Mouse (Mus musculus): Measurements from ENCODE around the gene Pax5. TPM values are rescaled to one million over a fixed set of nuclear protein-coding genes. Genes with fewer than 3 reads are reported as not detected.

The Pax5 gene
- polyA plus RNA-seq, 1 experiment from 2014 or later: 1.2 TPM

GRCm38 (mm10) chr4:44614066-44614667 lies 96.1 kb downstream of the Pax5 start:
- 87% methylated on average over 8 of the region's 8 CpGs for WGBS
- ATAC-seq (ENCODE audit: low FRiP score): no peak
- H3K9ac ChIP-seq (replicated peaks): no peak overlapping the region

GRCm38 (mm10) chr4:44612392-44612791 lies 97.9 kb downstream of the Pax5 start:
- no peak for ATAC-seq (ENCODE audit: low FRiP score)
- no peak overlapping the region for H3K4me3 ChIP-seq (replicated peaks)
- 86% methylated on average over 3 of the region's 3 CpGs for WGBS
- no peak overlapping the region for H3K27ac ChIP-seq (replicated peaks)
- no peak overlapping the region for H3K4me2 ChIP-seq
- H3K9me3 ChIP-seq (replicated peaks): no peaks in the 10 kb centered on the region
- H3K36me3 ChIP-seq: no peaks in the 10 kb centered on the region
- H3K27me3 ChIP-seq (replicated peaks): no peaks in the 10 kb centered on the region; the same call in 1 of the 2 replicates
- H3K4me1 ChIP-seq: no peaks in the 10 kb centered on the region
- no peak overlapping the region for H3K9ac ChIP-seq (replicated peaks)

More at GRCm38 (mm10) chr4:44614066-44614667, 96.1 kb downstream of the Pax5 start:
- Histone ChIP-seq H3K4me1 (no peaks in the 10 kb centered on the region), H3K4me2 (no peak overlapping the region), H3K27me3 (replicated peaks) (no peaks in the 10 kb centered on the region; the same call in 1 of the 2 replicates), H3K9me3 (replicated peaks) (no peaks in the 10 kb centered on the region), H3K27ac (replicated peaks) (no peak overlapping the region), H3K36me3 (no peaks in the 10 kb centered on the region), H3K4me3 (replicated peaks) (no peak overlapping the region)

- no peak overlapping the region for H3K4me2 ChIP-seq
- no peaks in the 10 kb centered on the region for H3K27me3 ChIP-seq (replicated peaks)
- no peak overlapping the region for H3K9ac ChIP-seq (replicated peaks)
- H3K9me3 ChIP-seq (replicated peaks): no peaks in the 10 kb centered on the region
- WGBS: 85% methylated on average over 2 of the region's 2 CpGs
- H3K4me1 ChIP-seq: peaks cover 18% of the 10 kb centered on the region
- no peaks in the 10 kb centered on the region for H3K36me3 ChIP-seq
- H3K27ac ChIP-seq (replicated peaks): no peak overlapping the region
- no peak overlapping the region for H3K4me3 ChIP-seq (replicated peaks)
- ATAC-seq (ENCODE audit: low FRiP score): no peak
Observed at GRCm38 (mm10) chr4:44605453-44605852, 104.8 kb downstream of the Pax5 start.

GRCm38 (mm10) chr4:44602257-44602801 lies 108.0 kb downstream of the Pax5 start:
- H3K9me3 ChIP-seq (replicated peaks): no peaks in the 10 kb centered on the region
- H3K36me3 ChIP-seq: no peaks in the 10 kb centered on the region
- ATAC-seq (ENCODE audit: low FRiP score): no peak
- H3K27ac ChIP-seq (replicated peaks): no peak overlapping the region
- H3K4me2 ChIP-seq: no peak overlapping the region
- no peak overlapping the region for H3K4me3 ChIP-seq (replicated peaks)
- WGBS: 12% methylated on average over 5 of the region's 5 CpGs
- H3K9ac ChIP-seq (replicated peaks): no peak overlapping the region
- H3K27me3 ChIP-seq (replicated peaks): no peaks in the 10 kb centered on the region
- H3K4me1 ChIP-seq: peaks cover 19% of the 10 kb centered on the region

- H3K27me3 ChIP-seq (replicated peaks): no peaks in the 10 kb centered on the region
- no peak overlapping the region for H3K4me2 ChIP-seq
- no peaks in the 10 kb centered on the region for H3K9me3 ChIP-seq (replicated peaks)
- H3K4me3 ChIP-seq (replicated peaks): no peak overlapping the region
- no peak overlapping the region for H3K9ac ChIP-seq (replicated peaks)
- peaks cover 19% of the 10 kb centered on the region for H3K4me1 ChIP-seq
- ATAC-seq (ENCODE audit: low FRiP score): no peak
- no peak overlapping the region for H3K27ac ChIP-seq (replicated peaks)
- 58% methylated on average over 8 of the region's 8 CpGs for WGBS
- H3K36me3 ChIP-seq: no peaks in the 10 kb centered on the region
Observed at GRCm38 (mm10) chr4:44601370-44601769, 108.9 kb downstream of the Pax5 start.

- no peak overlapping the region for H3K4me3 ChIP-seq (replicated peaks)
- H3K36me3 ChIP-seq: no peaks in the 10 kb centered on the region
- no peak overlapping the region for H3K4me2 ChIP-seq
- no peak overlapping the region for H3K27ac ChIP-seq (replicated peaks)
- no peaks in the 10 kb centered on the region for H3K27me3 ChIP-seq (replicated peaks)
- no peak for ATAC-seq (ENCODE audit: low FRiP score)
- peaks cover 19% of the 10 kb centered on the region for H3K4me1 ChIP-seq
- H3K9me3 ChIP-seq (replicated peaks): no peaks in the 10 kb centered on the region
- 32% methylated on average over 5 of the region's 5 CpGs for WGBS
- H3K9ac ChIP-seq (replicated peaks): no peak overlapping the region
Observed at GRCm38 (mm10) chr4:44600875-44601274, 109.4 kb downstream of the Pax5 start.

- 72% methylated on average over 9 of the region's 9 CpGs for WGBS
- Histone ChIP-seq H3K27ac (replicated peaks) (no peak overlapping the region), H3K9ac (replicated peaks) (no peak overlapping the region), H3K4me2 (no peak overlapping the region), H3K27me3 (replicated peaks) (no peaks in the 10 kb centered on the region), H3K4me3 (replicated peaks) (no peak overlapping the region), H3K36me3 (no peaks in the 10 kb centered on the region), H3K9me3 (replicated peaks) (no peaks in the 10 kb centered on the region), H3K4me1 (peaks cover 19% of the 10 kb centered on the region)
- ATAC-seq (ENCODE audit: low FRiP score): no peak
Observed at GRCm38 (mm10) chr4:44597965-44598364, 112.3 kb downstream of the Pax5 start.

GRCm38 (mm10) chr4:44593091-44593490 lies 117.2 kb downstream of the Pax5 start:
- no peak for ATAC-seq (ENCODE audit: low FRiP score)
- Histone ChIP-seq H3K4me2 (no peak overlapping the region), H3K27me3 (replicated peaks) (no peaks in the 10 kb centered on the region), H3K4me3 (replicated peaks) (no peak overlapping the region), H3K36me3 (no peaks in the 10 kb centered on the region), H3K4me1 (peaks cover 11% of the 10 kb centered on the region; the same call in 1 of the 2 replicates), H3K9ac (replicated peaks) (no peak overlapping the region), H3K27ac (replicated peaks) (no peak overlapping the region), H3K9me3 (replicated peaks) (no peaks in the 10 kb centered on the region)
- WGBS: 93% methylated on average over 2 of the region's 2 CpGs

- WGBS: 96% methylated on average over 4 of the region's 4 CpGs
- ATAC-seq (ENCODE audit: low FRiP score): no peak
- Histone ChIP-seq H3K4me2 (no peak overlapping the region), H3K4me1 (0 out of 2 replicates have a peak, but pooled peaks cover 5% of the 10 kb centered on the region), H3K9ac (replicated peaks) (no peak overlapping the region), H3K36me3 (no peaks in the 10 kb centered on the region), H3K27ac (replicated peaks) (no peak overlapping the region), H3K4me3 (replicated peaks) (no peak overlapping the region), H3K27me3 (replicated peaks) (no peaks in the 10 kb centered on the region), H3K9me3 (replicated peaks) (no peaks in the 10 kb centered on the region)
Observed at GRCm38 (mm10) chr4:44582687-44583086, 127.6 kb downstream of the Pax5 start.

- no peak for ATAC-seq (ENCODE audit: low FRiP score)
- no peak overlapping the region for H3K27ac ChIP-seq (replicated peaks)
- H3K4me1 ChIP-seq: no peaks in the 10 kb centered on the region
- no peaks in the 10 kb centered on the region for H3K9me3 ChIP-seq (replicated peaks)
- H3K4me3 ChIP-seq (replicated peaks): no peak overlapping the region
- H3K9ac ChIP-seq (replicated peaks): no peak overlapping the region
- H3K36me3 ChIP-seq: no peaks in the 10 kb centered on the region
- no peak overlapping the region for H3K4me2 ChIP-seq
- WGBS: 55% methylated on average over 5 of the region's 5 CpGs
- H3K27me3 ChIP-seq (replicated peaks): no peaks in the 10 kb centered on the region
Observed at GRCm38 (mm10) chr4:44578591-44578990, 131.7 kb downstream of the Pax5 start.

GRCm38 (mm10) chr4:44577293-44577692 lies 133.0 kb downstream of the Pax5 start:
- H3K4me2 ChIP-seq: no peak overlapping the region
- no peaks in the 10 kb centered on the region for H3K27me3 ChIP-seq (replicated peaks)
- WGBS: 41% methylated on average over 5 of the region's 5 CpGs
- H3K4me3 ChIP-seq (replicated peaks): no peak overlapping the region
- no peak overlapping the region for H3K9ac ChIP-seq (replicated peaks)
- H3K4me1 ChIP-seq: no peaks in the 10 kb centered on the region
- H3K27ac ChIP-seq (replicated peaks): no peak overlapping the region
- H3K36me3 ChIP-seq: no peaks in the 10 kb centered on the region
- H3K9me3 ChIP-seq (replicated peaks): no peaks in the 10 kb centered on the region
- no peak for ATAC-seq (ENCODE audit: low FRiP score)

GRCm38 (mm10) chr4:44576786-44577185 lies 133.5 kb downstream of the Pax5 start:
- WGBS: 21% methylated on average over 5 of the region's 5 CpGs
- Histone ChIP-seq H3K4me1 (no peaks in the 10 kb centered on the region), H3K27me3 (replicated peaks) (no peaks in the 10 kb centered on the region), H3K9me3 (replicated peaks) (no peaks in the 10 kb centered on the region), H3K4me3 (replicated peaks) (no peak overlapping the region), H3K4me2 (no peak overlapping the region), H3K27ac (replicated peaks) (no peak overlapping the region), H3K9ac (replicated peaks) (no peak overlapping the region), H3K36me3 (no peaks in the 10 kb centered on the region)
- ATAC-seq (ENCODE audit: low FRiP score): no peak

All from neural tube, embryonic 15.5 days (tissue).